Mouse (Mus musculus) ovary, adult 18-20 months (tissue): Measurements from ENCODE around the gene Capn12.

Experiments
- DNase-seq: peaks from one replicate; pipeline ENCODE4 v3.0.0; 2022; ENCODE audit warnings: low spot score, mixed read lengths

The Capn12 gene

GRCm38 (mm10) chr7:28921178-28921577 is 40.0 kb downstream of the Capn12 start:
- no peak for DNase-seq

DNA sequence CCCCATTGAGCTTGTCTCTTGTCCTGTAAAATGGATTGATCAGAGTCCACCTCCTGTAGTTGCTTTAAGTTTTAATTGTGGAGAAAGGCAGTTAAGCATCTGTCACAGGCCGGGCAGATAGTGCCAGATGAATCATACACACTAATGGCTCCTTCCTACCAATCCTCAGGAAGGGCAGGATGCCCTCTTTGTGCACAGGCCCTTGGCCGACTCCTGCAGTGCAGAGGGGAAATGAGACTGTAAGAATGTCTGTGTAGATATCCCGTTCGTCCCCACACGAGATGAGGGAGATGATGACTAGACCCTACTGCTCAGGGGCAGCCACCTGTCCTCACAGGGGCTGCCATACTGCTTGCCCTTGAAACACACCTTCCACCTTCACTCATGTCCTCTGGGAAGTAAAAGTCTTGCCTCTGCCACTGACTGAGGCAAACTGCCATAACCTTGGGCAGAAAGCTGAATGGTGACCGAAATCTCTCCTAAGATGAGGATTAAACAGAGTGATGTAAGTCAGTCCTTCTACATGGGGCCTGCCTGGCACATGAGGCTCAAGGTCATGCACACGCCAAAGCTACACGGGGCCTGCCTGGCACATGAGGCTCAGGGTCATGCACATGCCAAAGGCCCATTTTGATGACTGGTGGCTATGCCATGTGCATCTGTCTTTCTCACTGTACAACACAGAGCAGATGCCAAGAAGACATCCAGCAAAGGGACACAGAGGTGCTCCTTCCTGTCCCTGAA is 40.7 kb downstream of the Capn12 start:
- DNase-seq = no peak

GRCm38 (mm10) chr7:28922606-28923005 is 41.4 kb downstream of the Capn12 start:
- no peak for DNase-seq

DNA sequence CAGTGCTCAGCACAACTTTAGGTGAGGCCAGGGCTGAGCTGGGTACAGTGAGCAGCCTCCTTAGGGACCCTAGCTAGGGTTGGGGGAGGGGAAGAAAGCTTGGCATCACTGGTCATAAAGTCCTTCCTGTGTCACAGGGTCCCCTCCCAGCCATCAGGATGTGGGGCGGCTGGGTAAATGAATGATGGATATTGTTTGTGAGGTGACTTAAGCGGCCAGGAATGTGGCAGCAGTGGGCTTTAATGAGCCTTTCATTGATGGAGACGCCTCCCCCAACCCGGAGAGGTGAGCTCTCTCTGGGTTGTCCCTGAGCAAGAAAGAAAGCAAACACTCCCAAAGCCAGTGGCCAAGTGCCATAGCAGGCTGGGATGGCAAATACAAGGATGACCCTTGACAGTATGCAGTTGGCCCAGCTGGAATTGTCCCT is 42.7 kb downstream of the Capn12 start:
- DNase-seq = no peak

DNA sequence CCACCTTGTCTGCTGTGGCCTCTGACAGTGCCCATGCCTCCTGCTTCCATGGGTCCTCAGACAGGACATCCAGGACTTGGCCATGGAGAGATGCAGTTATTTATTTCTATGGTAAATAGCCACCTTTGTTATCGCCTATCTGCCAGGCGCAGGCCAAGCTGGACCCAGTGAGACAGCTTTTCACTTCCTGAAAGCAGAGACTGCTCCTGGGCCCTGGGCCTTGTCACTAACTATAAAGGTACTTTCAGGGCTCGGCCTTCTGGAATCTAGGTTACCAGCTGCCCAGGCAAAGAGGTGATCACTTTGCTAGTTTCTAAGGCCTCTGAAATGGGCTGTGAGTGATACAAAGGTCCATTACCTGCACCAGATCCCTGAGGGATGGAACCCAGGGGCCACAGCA is 43.6 kb downstream of the Capn12 start:
- no peak for DNase-seq

DNA sequence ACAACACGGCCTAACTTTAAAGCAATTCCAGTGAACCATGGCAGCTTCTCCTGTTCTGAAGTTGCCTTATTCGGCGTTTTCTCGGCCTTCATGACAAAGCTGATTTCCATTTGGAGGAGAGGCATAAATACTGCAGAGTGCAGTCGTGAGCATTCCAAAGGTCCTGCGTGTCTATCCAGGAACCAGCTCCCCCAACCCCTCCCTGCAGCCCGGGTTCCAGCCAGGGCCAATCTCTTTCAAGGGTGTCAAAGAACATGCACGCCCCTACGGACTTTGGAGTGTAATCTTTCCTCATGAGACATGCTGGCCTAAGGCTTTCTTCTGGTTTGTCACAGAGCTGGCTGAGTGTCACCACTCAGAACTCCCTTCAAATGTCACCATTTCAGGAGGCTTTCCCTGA is 44.1 kb downstream of the Capn12 start:
- DNase-seq = peak; percentile 59

DNA sequence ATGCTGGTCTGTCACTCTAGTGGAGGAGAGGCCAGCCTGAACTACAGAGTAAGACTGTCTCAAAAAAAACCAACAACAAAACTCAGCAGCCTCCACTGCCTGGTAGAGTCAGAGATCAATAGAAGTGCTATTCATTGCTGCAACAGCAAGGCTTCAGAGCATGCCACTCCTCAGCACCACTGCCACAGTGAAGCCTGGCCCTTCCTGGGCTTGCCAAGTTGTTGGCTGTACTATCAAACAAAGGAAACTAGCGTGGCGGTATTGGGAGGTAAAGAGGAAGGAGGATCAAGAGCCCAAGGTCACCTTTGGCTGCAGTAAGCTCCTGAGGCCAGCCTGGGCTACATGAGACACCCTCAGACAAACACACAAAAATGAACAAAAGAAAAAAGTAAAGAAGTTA is 45.0 kb downstream of the Capn12 start:
- DNase-seq = no peak

GRCm38 (mm10) chr7:28929381-28929780 is 48.2 kb downstream of the Capn12 start:
- DNase-seq = no peak

- DNase-seq = no peak
Observed at GRCm38 (mm10) chr7:28930320-28931031, 49.3 kb downstream of the Capn12 start.

DNA sequence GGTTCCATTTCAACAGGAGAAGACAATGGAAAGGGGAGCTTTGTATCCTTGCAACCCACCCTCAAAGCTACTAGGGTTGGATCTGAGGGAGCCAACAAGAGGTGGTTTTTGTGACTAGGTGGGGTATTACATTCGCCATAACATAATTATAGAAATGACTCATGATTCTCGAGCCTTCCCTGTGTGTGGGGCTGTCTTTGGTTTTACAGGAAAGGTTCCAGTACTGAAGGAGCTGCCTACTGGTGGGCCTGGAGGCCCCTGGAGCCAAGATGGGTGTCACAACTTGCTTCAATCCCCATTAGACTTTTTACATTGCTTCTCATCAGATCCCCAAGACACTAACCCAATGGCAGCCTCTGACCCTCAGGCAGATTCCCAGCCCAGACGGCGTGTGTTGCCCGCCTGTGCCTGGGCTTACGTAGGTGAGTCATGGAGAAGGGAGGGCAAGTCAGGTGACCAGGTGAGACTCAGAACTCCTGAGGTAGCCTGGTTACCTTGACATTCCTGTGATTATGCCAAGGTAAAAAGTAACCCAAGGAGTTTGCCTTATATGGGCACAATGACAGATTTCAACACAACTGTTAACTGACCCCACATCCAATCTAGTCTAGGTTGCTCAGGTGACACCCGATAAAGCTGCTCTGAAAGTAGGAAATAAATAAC is 49.9 kb downstream of the Capn12 start:
- no peak for DNase-seq

GRCm38 (mm10) chr7:28931695-28932039 is 50.4 kb downstream of the Capn12 start:
- no peak for DNase-seq

DNA sequence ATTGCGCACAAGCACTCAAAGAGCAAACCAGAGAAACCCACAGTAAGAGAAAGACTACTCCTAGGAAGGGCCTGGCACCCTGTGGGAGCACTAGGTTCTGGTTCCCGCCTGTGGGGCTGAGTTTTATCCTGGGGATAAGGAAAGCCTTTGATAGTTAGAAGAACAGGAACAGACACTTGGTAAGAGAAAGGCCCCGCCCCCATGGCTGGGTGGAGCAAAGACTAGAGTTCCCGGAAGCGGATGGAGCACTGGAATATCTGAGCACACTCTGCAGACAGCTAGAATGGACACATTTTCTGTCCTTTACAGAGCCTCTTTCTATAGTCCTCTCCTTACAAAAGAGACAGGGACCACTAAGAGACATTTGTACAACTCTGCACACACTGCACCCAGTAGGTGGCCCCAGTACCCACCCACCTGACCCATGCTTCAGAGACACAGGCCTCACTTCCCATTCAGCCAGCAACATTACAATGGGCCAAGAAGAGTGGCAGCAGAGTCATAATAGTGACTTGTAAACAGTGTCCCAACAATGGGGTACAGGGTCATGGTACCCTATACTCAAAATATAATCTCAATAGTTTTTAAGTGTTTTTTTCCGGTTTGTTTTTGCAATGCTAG is 51.3 kb downstream of the Capn12 start:
- no peak for DNase-seq

DNA sequence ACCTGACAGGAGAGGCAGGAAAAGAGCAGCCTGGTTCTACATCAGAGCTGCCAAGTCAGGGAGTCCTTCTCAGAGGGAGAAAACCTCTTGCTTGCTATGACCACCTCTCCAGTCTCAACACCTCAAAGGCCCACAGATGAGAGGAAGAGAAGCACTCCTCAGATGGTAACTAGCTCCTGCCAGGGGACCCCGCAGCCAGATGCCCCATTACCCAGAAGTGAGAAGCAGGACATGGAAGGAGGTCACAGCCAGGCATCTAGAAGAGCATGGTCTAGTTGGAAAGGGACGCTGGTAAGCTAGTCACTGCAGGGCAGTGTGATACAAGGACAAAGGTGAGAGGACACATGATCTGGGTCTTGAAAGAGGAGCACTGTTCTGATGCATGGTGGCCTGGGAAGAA is 52.6 kb downstream of the Capn12 start:
- no peak for DNase-seq

- DNase-seq = no peak
Observed at GRCm38 (mm10) chr7:28936787-28937186, 55.6 kb downstream of the Capn12 start.

DNA sequence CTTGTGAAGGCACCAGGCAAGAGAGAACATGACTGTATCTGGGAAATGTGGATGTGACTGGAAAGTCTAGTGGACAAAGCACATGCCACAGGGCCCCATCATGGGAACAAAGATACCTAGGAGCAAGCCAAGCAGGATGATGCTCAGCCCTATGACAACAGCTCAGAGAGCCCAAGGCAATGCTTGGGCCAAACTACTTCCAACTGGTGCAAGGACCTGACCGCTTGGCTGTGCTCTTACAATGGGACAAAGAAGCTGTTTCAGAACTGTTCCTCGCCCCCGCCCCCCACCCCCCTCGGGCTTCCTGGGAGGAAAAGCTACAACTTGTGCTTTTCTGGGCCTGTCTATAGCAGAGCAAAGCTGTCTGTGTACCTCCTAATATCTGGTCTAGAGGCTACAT is 57.4 kb downstream of the Capn12 start:
- no peak for DNase-seq

DNA sequence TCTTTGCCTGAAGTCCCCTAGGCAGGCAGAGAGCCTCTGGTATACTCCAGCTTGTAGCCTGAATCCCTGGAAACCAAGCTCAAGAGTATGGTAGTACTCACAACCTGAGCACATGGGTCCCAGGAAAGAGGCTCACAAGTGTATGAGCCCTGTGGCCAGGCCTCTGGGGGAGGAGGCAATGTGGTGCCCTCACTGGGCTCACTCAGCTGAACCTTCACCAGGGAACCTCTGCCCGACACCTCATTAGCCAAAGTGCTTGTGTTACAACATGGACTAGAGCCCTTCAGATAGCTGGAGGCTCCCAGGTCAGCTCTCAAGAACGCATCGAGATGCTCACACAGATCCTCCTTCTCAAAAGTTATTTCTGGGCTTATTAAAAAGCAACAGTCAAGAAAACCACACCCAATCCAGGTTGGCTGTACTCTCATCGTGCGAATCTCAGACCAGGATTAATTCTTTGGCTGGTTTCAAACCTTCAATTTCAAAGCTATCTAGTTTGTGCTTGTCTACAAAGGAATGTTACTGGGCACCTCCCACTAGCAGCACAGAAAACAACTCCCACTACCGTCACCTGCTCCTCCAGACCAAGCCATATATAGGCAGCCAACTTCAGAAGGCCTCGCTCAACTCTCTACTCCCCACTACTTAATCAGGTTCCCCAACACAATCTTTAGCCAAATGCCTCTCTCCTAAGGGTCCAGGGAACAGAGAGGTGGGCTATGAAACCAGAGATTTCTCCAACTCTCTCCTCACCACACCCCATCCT is 58.4 kb downstream of the Capn12 start:
- no peak for DNase-seq

GRCm38 (mm10) chr7:28941129-28941528 is 59.9 kb downstream of the Capn12 start:
- no peak for DNase-seq

GRCm38 (mm10) chr7:28941542-28941941 is 60.3 kb downstream of the Capn12 start:
- no peak for DNase-seq
